Mouse (Mus musculus) CH12.LX (cell line): Measurements from ENCODE around the gene Atp5j2. TPM values are rescaled to one million over a fixed set of nuclear protein-coding genes. Genes with fewer than 3 reads are reported as not detected.
A peak's percentile ranks its signal among the peaks of the same experiment; 100 is the strongest.

ENCODE experiments used
- DNase-seq: peaks from one replicate; pipeline ENCODE4 v3.0.0-alpha.2; 2013; ENCODE audit errors: extremely low read depth
- H3K27ac ChIP-seq: 2 replicates; pipeline ENCODE4 v1.5.1; 2012; ENCODE audit warnings: low read depth, mild to moderate bottlenecking, control low read depth, moderate library complexity; ENCODE audit not compliant: insufficient read depth
- H3K27me3 ChIP-seq: replicated peaks from 2 replicates; pipeline ENCODE3; 2012; ENCODE audit warnings: inconsistent platforms
- H3K36me3 ChIP-seq, 2 experiments: replicated peaks in 1 of 2; 2 replicates each; pipeline versions ENCODE3 to v1.6.1; 2012; ENCODE audit warnings: inconsistent platforms in 1 of 2, low read length in 1 of 2, mild to moderate bottlenecking in 1 of 2, mixed read lengths in 1 of 2, moderate library complexity in 1 of 2; ENCODE audit not compliant: control insufficient read depth in 1 of 2, insufficient read depth in 1 of 2
- H3K4me1 ChIP-seq, 2 experiments: 2 replicates each; pipeline ENCODE4 v1.6.1; 2012; ENCODE audit warnings: inconsistent platforms in 1 of 2, moderate library complexity in 1 of 2; ENCODE audit not compliant: insufficient read depth in 2 of 2, control insufficient read depth in 1 of 2
- H3K4me2 ChIP-seq: 2 replicates; pipeline ENCODE4 v1.6.1; 2012; ENCODE audit warnings: low read depth, mild to moderate bottlenecking, control low read depth; ENCODE audit not compliant: poor library complexity, insufficient read depth, severe bottlenecking
- H3K4me3 ChIP-seq, 3 experiments: fragments of 150-350 bp in 1 of 3; sonication (generic) in 1 of 3; replicated peaks in 1 of 3; 2 replicates each; pipeline versions ENCODE3 to v1.5.1; 2011 to 2012; ENCODE audit warnings: low read depth in 2 of 3, low read length in 2 of 3, mild to moderate bottlenecking in 2 of 3, moderate library complexity in 2 of 3, control low read depth in 1 of 3, improper control_type of control experiment in 1 of 3, inconsistent platforms in 1 of 3, mixed read lengths in 1 of 3; ENCODE audit not compliant: poor library complexity in 1 of 3
- H3K79me2 ChIP-seq: replicated peaks from 2 replicates; pipeline ENCODE4 v1.6.1; 2012; ENCODE audit warnings: mild to moderate bottlenecking, moderate library complexity; ENCODE audit not compliant: control insufficient read depth, poor library complexity, insufficient read depth, severe bottlenecking; ENCODE audit errors: extremely low read depth
- H3K9ac ChIP-seq: 2 replicates; pipeline ENCODE4 v1.6.1; 2012; ENCODE audit warnings: low read depth, mild to moderate bottlenecking, control low read depth, moderate library complexity; ENCODE audit not compliant: insufficient read depth
- H3K9me3 ChIP-seq: replicated peaks from 2 replicates; pipeline ENCODE3; 2012; ENCODE audit warnings: low read length, inconsistent platforms, mixed read lengths
- BHLHE40 ChIP-seq: IDR thresholded peaks from 2 replicates; pipeline ENCODE4 v1.6.1; 2011; ENCODE audit warnings: mild to moderate bottlenecking, low read depth, low read length, improper control_type of control experiment
- CHD2 ChIP-seq: IDR thresholded peaks from 2 replicates; pipeline ENCODE4 v1.6.1; 2011; ENCODE audit warnings: low read length, improper control_type of control experiment
- ELF1 ChIP-seq: IDR thresholded peaks from 2 replicates; pipeline ENCODE4 v1.6.1; 2014; ENCODE audit warnings: low read depth, mild to moderate bottlenecking, inconsistent platforms, low read length, improper control_type of control experiment
- ETS1 ChIP-seq: conservative IDR thresholded peaks from 2 replicates; pipeline ENCODE4 v1.6.1; 2012; ENCODE audit warnings: low read depth, mild to moderate bottlenecking, inconsistent platforms, low read length, improper control_type of control experiment, moderate library complexity
- GABPA ChIP-seq: IDR thresholded peaks from 2 replicates; pipeline ENCODE4 v1.6.1; 2012; ENCODE audit warnings: low read depth, low read length, improper control_type of control experiment, inconsistent platforms; ENCODE audit not compliant: insufficient replicate concordance
- HCFC1 ChIP-seq: IDR thresholded peaks from 2 replicates; pipeline ENCODE4 v1.6.1; 2012; ENCODE audit warnings: low read depth, mild to moderate bottlenecking, inconsistent platforms, low read length, improper control_type of control experiment
- IRF4 ChIP-seq: IDR thresholded peaks from 2 replicates; pipeline ENCODE4 v1.6.1; 2014; ENCODE audit warnings: low read depth, mild to moderate bottlenecking, inconsistent platforms, low read length, improper control_type of control experiment
- JUN ChIP-seq: IDR thresholded peaks from 2 replicates; pipeline ENCODE4 v1.6.1; 2011; ENCODE audit warnings: low read depth, mild to moderate bottlenecking, low read length, improper control_type of control experiment, moderate library complexity; ENCODE audit not compliant: insufficient read depth
- JUND ChIP-seq: conservative IDR thresholded peaks from 2 replicates; pipeline ENCODE4 v1.6.1; 2011; ENCODE audit warnings: low read depth, low read length, improper control_type of control experiment
- KAT2A ChIP-seq: IDR thresholded peaks from 2 replicates; pipeline ENCODE4 v1.6.1; 2012; ENCODE audit warnings: low read length, improper control_type of control experiment, inconsistent platforms; ENCODE audit not compliant: insufficient replicate concordance
- MAFK ChIP-seq: IDR thresholded peaks from 2 replicates; pipeline ENCODE4 v1.6.1; 2011; ENCODE audit warnings: low read length, improper control_type of control experiment; ENCODE audit not compliant: insufficient replicate concordance
- MEF2A ChIP-seq: IDR thresholded peaks from 2 replicates; pipeline ENCODE4 v1.6.1; 2014; ENCODE audit warnings: low read depth, mild to moderate bottlenecking, inconsistent platforms, low read length, improper control_type of control experiment, borderline replicate concordance
- MXI1 ChIP-seq: IDR thresholded peaks from 2 replicates; pipeline ENCODE4 v1.6.1; 2011; ENCODE audit warnings: mild to moderate bottlenecking, low read depth, low read length, improper control_type of control experiment
- NELFE ChIP-seq: IDR thresholded peaks from 2 replicates; pipeline ENCODE4 v1.6.1; 2011; ENCODE audit warnings: low read depth, low read length, improper control_type of control experiment
- NRF1 ChIP-seq: IDR thresholded peaks from 2 replicates; pipeline ENCODE4 v1.6.1; 2014; ENCODE audit warnings: low read depth, mild to moderate bottlenecking, inconsistent platforms, low read length, improper control_type of control experiment, moderate library complexity
- POLR2A ChIP-seq: IDR thresholded peaks from 2 replicates; pipeline ENCODE4 v1.6.1; 2011; ENCODE audit warnings: low read depth, mild to moderate bottlenecking, improper control_type of control experiment, low read length
- POLR2AphosphoS2 ChIP-seq: IDR thresholded peaks from 2 replicates; pipeline ENCODE4 v1.6.1; 2011; ENCODE audit warnings: low read depth, low read length, improper control_type of control experiment
- RAD21 ChIP-seq: IDR thresholded peaks from 2 replicates; pipeline ENCODE4 v1.6.1; 2011; ENCODE audit warnings: low read depth, mild to moderate bottlenecking, low read length, improper control_type of control experiment, moderate library complexity
- RCOR1 ChIP-seq: conservative IDR thresholded peaks from 2 replicates; pipeline ENCODE4 v1.6.1; 2012; ENCODE audit warnings: low read depth, mild to moderate bottlenecking, inconsistent platforms, low read length, improper control_type of control experiment
- SIN3A ChIP-seq: IDR thresholded peaks from 2 replicates; pipeline ENCODE4 v1.6.1; 2012; ENCODE audit warnings: low read length, improper control_type of control experiment, inconsistent platforms
- SMC3 ChIP-seq: IDR thresholded peaks from 2 replicates; pipeline ENCODE4 v1.6.1; 2011; ENCODE audit warnings: low read depth, low read length, improper control_type of control experiment
- TBP ChIP-seq: conservative IDR thresholded peaks from 2 replicates; pipeline ENCODE4 v1.6.1; 2011; ENCODE audit warnings: low read depth, low read length, improper control_type of control experiment
- TCF12 ChIP-seq: IDR thresholded peaks from 2 replicates; pipeline ENCODE4 v1.6.1; 2014; ENCODE audit warnings: low read depth, mild to moderate bottlenecking, inconsistent platforms, low read length, improper control_type of control experiment
- UBTF ChIP-seq: IDR thresholded peaks from 2 replicates; pipeline ENCODE4 v1.6.1; 2012; ENCODE audit warnings: low read depth, mild to moderate bottlenecking, inconsistent platforms, low read length, improper control_type of control experiment, moderate library complexity
- USF2 ChIP-seq: conservative IDR thresholded peaks from 2 replicates; pipeline ENCODE4 v1.6.1; 2011; ENCODE audit warnings: low read depth, low read length, improper control_type of control experiment
- ZC3H11A ChIP-seq: IDR thresholded peaks from 2 replicates; pipeline ENCODE4 v1.6.1; 2012; ENCODE audit warnings: low read depth, mild to moderate bottlenecking, inconsistent platforms, low read length, improper control_type of control experiment
- ZKSCAN1 ChIP-seq: IDR thresholded peaks from 2 replicates; pipeline ENCODE4 v1.6.1; 2012; ENCODE audit warnings: low read depth, inconsistent platforms, low read length, improper control_type of control experiment, borderline replicate concordance
- ZMIZ1 ChIP-seq: IDR thresholded peaks from 2 replicates; pipeline ENCODE4 v1.6.1; 2012; ENCODE audit warnings: low read depth, mild to moderate bottlenecking, inconsistent platforms, low read length, improper control_type of control experiment
- ZNF384 ChIP-seq: IDR thresholded peaks from 2 replicates; pipeline ENCODE4 v1.6.1; 2012; ENCODE audit warnings: low read depth, low read length, improper control_type of control experiment, inconsistent platforms
- dilution Hi-C: fragments of 300-500 bp; cut with MboI; formaldehyde crosslinking; loops from 2 replicates; pipeline ENCODE4 v1.14.3; 2020; ENCODE audit warnings: low sequenced_read_pairs; ENCODE audit not compliant: extremely low pct_unique_long_range_greater_than_20kb, extremely low pct_ligation_motif_present
- in situ Hi-C: fragments of 300-500 bp; cut with MboI; formaldehyde crosslinking; loops from 3 replicates; pipeline ENCODE4 v1.14.3; 2019; ENCODE audit warnings: low sequenced_read_pairs, low pct_ligation_motif_present, low pct_unique_long_range_greater_than_20kb, mixed read lengths
- polyA plus RNA-seq: library from polyadenylated mRNA; unstranded; fragments of >175 nt; gene quantifications from 2 replicates; pipeline ENCODE4 v1.2.1, GENCODE M21; 2012; ENCODE audit warnings: low read depth; ENCODE audit not compliant: insufficient read length
- total RNA-seq, 2 experiments: library from RNA; depleted of rRNA; stranded (reverse); fragments of 300-350 nt in 1 of 2; fragments of >200 nt in 1 of 2; gene quantifications; 2 replicates each; pipeline ENCODE4 v1.2.3; 2012 to 2014

Gene Atp5j2
- total and polyA plus RNA-seq, 3 experiments: 202 to 440 (median 327) TPM

GRCm38 (mm10) chr5:145167306-145167661 lies 24.6 kb downstream of the Atp5j2 start:
- H3K9ac ChIP-seq: peak overlapping the region; percentile 78
- H3K27ac ChIP-seq: no peak overlapping the region; the same call in 1 of the 2 replicates
- peak; percentile 3; the same call in 1 of the 2 replicates for TF ChIP-seq MXI1
- TF ChIP-seq KAT2A: no peak
- no peak for TF ChIP-seq MAFK
- TF ChIP-seq NELFE: no peak
- no peak for TF ChIP-seq JUND
- TF ChIP-seq HCFC1: no peak
- no peak for TF ChIP-seq RAD21
- TF ChIP-seq SMC3: no peak
- TF ChIP-seq CHD2: no peak
- H3K27me3 ChIP-seq: no peaks in the 10 kb centered on the region
- peaks cover 32 to 54% of the 10 kb centered on the region in 2 experiments for H3K36me3 ChIP-seq
- in situ Hi-C loops: no loop called here
- no peak for DNase-seq
- H3K4me2 ChIP-seq: peak overlapping the region; percentile 58; the same call in 1 of the 2 replicates
- no peaks in the 10 kb centered on the region for H3K9me3 ChIP-seq
- H3K4me1 ChIP-seq: peaks cover 4 to 21% of the 10 kb centered on the region in 2 experiments
- dilution Hi-C loops: no loop called here
- H3K4me3 ChIP-seq: peak overlapping the region; percentile 79 to 94 (median 81)
- H3K79me2 ChIP-seq: peaks cover 45% of the 10 kb centered on the region

- no peaks in the 10 kb centered on the region for H3K27me3 ChIP-seq
- H3K9ac ChIP-seq: peak within 1 kb of the TSS; percentile 91
- peak within 1 kb of the TSS; percentile 45 for H3K27ac ChIP-seq
- H3K79me2 ChIP-seq: peaks cover 42% of the 10 kb centered on the region
- peaks cover 4 to 21% of the 10 kb centered on the region in 2 experiments for H3K4me1 ChIP-seq
- peak; percentile 98 for DNase-seq
- no peaks in the 10 kb centered on the region for H3K9me3 ChIP-seq
- H3K36me3 ChIP-seq: peaks cover 32 to 53% of the 10 kb centered on the region in 2 experiments
- dilution Hi-C loops: no loop called here
- H3K4me3 ChIP-seq: peak within 1 kb of the TSS; percentile 81 to 94 (median 90)
- in situ Hi-C loops: no loop called here
- no peak; the same call in 1 of the 2 replicates for TF ChIP-seq CHD2
- no peak for TF ChIP-seq RCOR1
- peak; percentile 94 for TF ChIP-seq NRF1
- TF ChIP-seq USF2: no peak
- TF ChIP-seq IRF4: peak; percentile 94
- no peak for TF ChIP-seq SMC3
- peak; percentile 82 for TF ChIP-seq TCF12
- TF ChIP-seq POLR2A: peak; percentile 94
- TF ChIP-seq BHLHE40: no peak; the same call in 1 of the 2 replicates
- peak; percentile 64; the same call in 1 of the 2 replicates for TF ChIP-seq POLR2AphosphoS2
- TF ChIP-seq ZKSCAN1: no peak
- TF ChIP-seq TBP: peak; percentile 69; the same call in 1 of the 2 replicates
- peak; percentile 86 for TF ChIP-seq MEF2A
- TF ChIP-seq ZNF384: peak; percentile 67
- TF ChIP-seq NELFE: peak; percentile 83
- peak; percentile 94 for TF ChIP-seq HCFC1
- peak; percentile 100 for TF ChIP-seq SIN3A
- no peak; the same call in 1 of the 2 replicates for TF ChIP-seq ETS1
- no peak for TF ChIP-seq JUN
- peak; percentile 86 for TF ChIP-seq MXI1
- TF ChIP-seq KAT2A: peak; percentile 87; the same call in 1 of the 2 replicates
- TF ChIP-seq ZC3H11A: no peak
- TF ChIP-seq ZMIZ1: peak; percentile 68; the same call in 1 of the 2 replicates
- TF ChIP-seq GABPA: peak; percentile 61; the same call in 1 of the 2 replicates
- peak; percentile 36; the same call in 1 of the 2 replicates for TF ChIP-seq UBTF
- TF ChIP-seq ELF1: peak; percentile 66
- peak within 1 kb of the TSS; percentile 84 for H3K4me2 ChIP-seq
These were observed 25.1 kb downstream of the Atp5j2 start, which contains the start of the genes Ptcd1 and Cpsf4 for GRCm38 (mm10) chr5:145166536-145167305. Gene Ptcd1 (minus strand): TSS chr5:145167108. Gene Cpsf4 (plus strand): TSS chr5:145167213.
